Mouse (Mus musculus) layer of hippocampus, postnatal 14 days (tissue): ENCODE data around the gene Cstl1. TPM values are rescaled to one million over a fixed set of nuclear protein-coding genes. Genes with fewer than 3 reads are reported as not detected.
"Not testable (repeated sequence)": the region's sequence is repeated elsewhere in the genome, so short reads cannot be mapped to it uniquely, and the experiment has no call there.

ENCODE experiments used
- DNase-seq, 2 experiments: peaks; one replicate each; pipeline ENCODE4 v3.0.0; 2021 to 2022; ENCODE audit warnings: low spot score in 2 of 2, mixed read lengths in 1 of 2
- long read RNA-seq, 2 experiments: library from polyadenylated mRNA; stranded (forward); transcript quantifications; one replicate each; pipeline ENCODE4 v2.0.0; 2021
- total RNA-seq, 2 experiments: library from RNA; stranded (reverse); gene quantifications; 2 replicates each; pipeline ENCODE4 v1.2.3; 2021

The Cstl1 gene
- total RNA-seq = not detected
- long read RNA-seq, experiment 1 = 0 reads
- long read RNA-seq, experiment 2, partial matches to known transcripts = 0 of 1 reads
- long read RNA-seq, experiment 2, other reads (novel, unspliced or antisense) = 1 of 1 reads

GRCm38 (mm10) chr2:148750058-148750457, at the start of gene Cstl1:
Gene Cstl1 (plus strand): TSS chr2:148750358.
- no peak for DNase-seq

GRCm38 (mm10) chr2:148706409-148707201, 43.6 kb upstream of the Cstl1 start:
- peak in 1 of 2 experiments; percentile 37 for DNase-seq

GRCm38 (mm10) chr2:148707202-148707530, 43.0 kb upstream of the Cstl1 start:
- no peak for DNase-seq

- no peak for DNase-seq
Measured at GRCm38 (mm10) chr2:148712326-148712725, 37.8 kb upstream of the Cstl1 start.

GRCm38 (mm10) chr2:148717072-148717471, 33.1 kb upstream of the Cstl1 start:
- no peak for DNase-seq

- no peak for DNase-seq
Measured at GRCm38 (mm10) chr2:148719271-148719995, 30.7 kb upstream of the Cstl1 start.

GRCm38 (mm10) chr2:148731614-148732326, 18.4 kb upstream of the Cstl1 start:
- peak; percentile 29 for DNase-seq

- DNase-seq = peak; percentile 90 to 97
Measured at GRCm38 (mm10) chr2:148732327-148733000, 17.7 kb upstream of the Cstl1 start, which contains the start of gene Napb. Gene Napb (minus strand): TSS chr2:148732467.

GRCm38 (mm10) chr2:148743001-148743400, 7.2 kb upstream of the Cstl1 start:
- DNase-seq = peak in 1 of 2 experiments; percentile 34

GRCm38 (mm10) chr2:148743846-148744407, 6.2 kb upstream of the Cstl1 start:
- DNase-seq = no peak

- DNase-seq = peak; percentile 68 to 88
Measured at GRCm38 (mm10) chr2:148751893-148752813, 2.0 kb downstream of the Cstl1 start.

- DNase-seq = no peak
Measured at GRCm38 (mm10) chr2:148754310-148754846, 4.2 kb downstream of the Cstl1 start.

- DNase-seq = no peak
Measured at GRCm38 (mm10) chr2:148763648-148764388, 13.7 kb downstream of the Cstl1 start.

- not testable (repeated sequence) for DNase-seq
Measured at GRCm38 (mm10) chr2:148771397-148771796, 21.2 kb downstream of the Cstl1 start, which contains the start of gene Cst11. Gene Cst11 (minus strand): TSS chr2:148771497.

GRCm38 (mm10) chr2:148781709-148782108, 31.6 kb downstream of the Cstl1 start, which contains the start of gene 8030411F24Rik:
Gene 8030411F24Rik (plus strand): TSS chr2:148782009.
- no peak for DNase-seq

GRCm38 (mm10) chr2:148789142-148789541, 39.0 kb downstream of the Cstl1 start, which contains the start of gene Cst12:
Gene Cst12 (plus strand): TSS chr2:148789361.
- DNase-seq = no peak

- DNase-seq = no peak
Measured at GRCm38 (mm10) chr2:148798485-148798884, 48.3 kb downstream of the Cstl1 start, which contains the start of gene Cst8. Gene Cst8 (plus strand): TSS chr2:148798785.

- peak in 1 of 2 experiments; percentile 31 for DNase-seq
Measured at GRCm38 (mm10) chr2:148801491-148801921, 51.3 kb downstream of the Cstl1 start.
